Comparison of ENCODE assay signal across 9 mouse cellular contexts in the genomic region with DNA sequence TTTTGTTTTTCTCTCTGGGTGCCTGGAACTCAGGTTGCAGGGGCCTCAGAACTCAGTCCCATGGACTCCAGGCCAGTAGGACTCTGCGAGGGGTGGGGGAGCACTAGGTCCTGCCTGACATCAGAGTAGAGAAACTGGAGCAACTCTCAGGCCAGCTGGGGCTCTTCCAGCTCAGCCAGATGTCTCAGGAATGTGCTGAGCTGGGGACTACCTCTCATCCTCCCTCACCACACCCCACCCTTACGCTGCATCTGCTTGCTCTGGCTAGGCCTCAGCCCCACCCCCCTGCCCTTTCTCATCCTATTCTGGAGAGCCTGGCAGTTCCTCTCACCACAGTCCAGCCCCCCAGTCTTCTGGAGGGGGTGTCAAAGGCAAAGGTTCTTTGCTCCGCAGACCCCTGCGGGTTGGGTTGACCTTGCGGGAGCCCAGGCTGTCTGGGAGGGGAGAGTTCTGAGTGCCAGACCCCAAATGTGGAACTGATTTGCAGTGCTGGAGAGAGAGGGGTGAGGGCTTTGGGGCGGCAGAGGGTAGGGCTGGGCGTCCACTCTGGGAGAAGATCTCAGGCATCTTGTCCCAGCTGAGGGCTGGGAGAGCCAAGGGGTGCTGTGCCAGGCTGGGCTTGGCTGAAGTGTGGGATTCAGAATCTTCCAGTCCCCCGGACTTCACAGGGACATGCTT. TPM values are rescaled to one million over a fixed set of nuclear protein-coding genes. Genes with fewer than 3 reads are reported as not detected.
DNase-seq lines count a peak whose midpoint lies in the region; ATAC-seq lines count a peak whose summit lies in the region.
"Had no signal": no experiment of that assay in that cellular context is flagged by ENCODE, and none has a peak within 500 bp of the region (broad histone marks: within the 10 kb centered on the region; RNA-seq: fewer than 3 reads in every experiment).

No protein-coding gene starts in this region.

- H3K36me3 ChIP-seq in heart, embryonic 12.5 days, result no peaks in the 10 kb centered on the region
- H3K36me3 ChIP-seq in lung, embryonic 16.5 days (ENCODE audit: control insufficient read depth, insufficient read depth, low read length), result no peaks in the 10 kb centered on the region
- no peaks in the 10 kb centered on the region for H3K36me3 ChIP-seq in forebrain, embryonic 14.5 days (ENCODE audit: control insufficient read depth, insufficient read depth, low read length)
- H3K36me3 ChIP-seq: G1E had no signal

- H3K27me3 ChIP-seq in heart, embryonic 12.5 days (replicated peaks), result 0 out of 2 replicates have a peak, but pooled peaks cover 6% of the 10 kb centered on the region
- H3K27me3 ChIP-seq in lung, embryonic 16.5 days (ENCODE audit: control insufficient read depth, insufficient read depth, low read depth, low read length), result no peaks in the 10 kb centered on the region
- no peaks in the 10 kb centered on the region for H3K27me3 ChIP-seq in forebrain, embryonic 14.5 days (replicated peaks; ENCODE audit: control insufficient read depth, insufficient read depth, low read length)

- no peak overlapping the region for H3K27ac ChIP-seq in heart, embryonic 12.5 days (ENCODE audit: poor library complexity, severe bottlenecking)
- H3K27ac ChIP-seq in lung, embryonic 16.5 days (ENCODE audit: low read length), result peak overlapping the region; percentile 79
- no peak overlapping the region for H3K27ac ChIP-seq in forebrain, embryonic 14.5 days (ENCODE audit: low read depth, low read length)

- no peak overlapping the region for H3K9ac ChIP-seq in heart, embryonic 12.5 days
- H3K9ac ChIP-seq in lung, embryonic 16.5 days (ENCODE audit: low read length), result peak overlapping the region; percentile 9; the same call in 1 of the 2 replicates
- H3K9ac ChIP-seq in forebrain, embryonic 14.5 days (ENCODE audit: low read length), result no peak overlapping the region

- peak; percentile 98 for DNase-seq in heart, adult 11 months
- DNase-seq in embryo, embryonic 11 days, result peak; percentile 75
- peak; percentile 85 to 86 for DNase-seq in heart, postnatal 10 days
- DNase-seq in cerebellum, adult 9-11 months, result no peak
- no peak for DNase-seq in forebrain, embryonic 14.5 days (ENCODE audit: low spot score)

- H3K4me1 ChIP-seq in heart, embryonic 12.5 days (replicated peaks), result peaks cover 52% of the 10 kb centered on the region
- H3K4me1 ChIP-seq in lung, embryonic 16.5 days (replicated peaks; ENCODE audit: control insufficient read depth, insufficient read depth, low read length), result peaks cover 39% of the 10 kb centered on the region
- H3K4me1 ChIP-seq in forebrain, embryonic 14.5 days (ENCODE audit: control insufficient read depth, insufficient read depth, low read length), result 0 out of 2 replicates have a peak, but pooled peaks cover 4% of the 10 kb centered on the region

- no peak overlapping the region for H3K4me3 ChIP-seq in heart, embryonic 12.5 days
- no peak overlapping the region; the same call in 1 of the 2 replicates for H3K4me3 ChIP-seq in lung, embryonic 16.5 days (ENCODE audit: low read length)
- no peak overlapping the region for H3K4me3 ChIP-seq in forebrain, embryonic 14.5 days (ENCODE audit: low read depth, low read length)

- WGBS in heart, embryonic 12.5 days, result 31% methylated on average over 8 of the region's 8 CpGs
- 28% methylated on average over 8 of the region's 8 CpGs for WGBS in lung, embryonic 16.5 days
- 57% methylated on average over 8 of the region's 8 CpGs for WGBS in forebrain, embryonic 14.5 days

- no peak overlapping the region for H3K4me2 ChIP-seq in heart, embryonic 12.5 days
- peak overlapping the region; percentile 17; the same call in 1 of the 2 replicates for H3K4me2 ChIP-seq in lung, embryonic 16.5 days (ENCODE audit: low read depth, low read length)
- no peak overlapping the region for H3K4me2 ChIP-seq in forebrain, embryonic 14.5 days (ENCODE audit: low read length)

- intact Hi-C loops in heart, postnatal 10 days (cut with DNase I), result no loop called here

- ATAC-seq in heart, embryonic 12.5 days (ENCODE audit: insufficient number of reproducible peaks, low FRiP score), result no peak; the same call in 1 of the 2 replicates
- ATAC-seq in lung, embryonic 16.5 days (ENCODE audit: low read depth), result peak; percentile 73
- ATAC-seq in monocyte, adult 5-6 weeks (replicated peaks; ENCODE audit: insufficient number of reproducible peaks, low FRiP score, low TSS enrichment, poor library complexity, severe bottlenecking), result no peak
- no peak for ATAC-seq in forebrain, embryonic 14.5 days

- H3K9me3 ChIP-seq in heart, embryonic 12.5 days (replicated peaks), result no peaks in the 10 kb centered on the region
- no peaks in the 10 kb centered on the region for H3K9me3 ChIP-seq in lung, embryonic 16.5 days (ENCODE audit: control insufficient read depth, low read length)
- H3K9me3 ChIP-seq in forebrain, embryonic 14.5 days (replicated peaks; ENCODE audit: control insufficient read depth, low read length), result no peaks in the 10 kb centered on the region
- H3K9me3 ChIP-seq: G1E had no signal

RNA-seq across cellular contexts. Expression of a gene that starts 11.4 kb away (rescaled TPM):
- 6.1 and 6.7 TPM in 2 replicates for polyA plus RNA-seq in heart, embryonic 12.5 days (2016; fragmentation: Nextera tagmentation; extraction: Ambion mirVana)
- total RNA-seq in heart, postnatal 10 days (2021), result 10 to 100 TPM; 15.6 to 16.0 TPM
- 13.3 and 15.1 TPM in 2 replicates for polyA plus RNA-seq in lung, embryonic 16.5 days (2015; fragmentation: Nextera tagmentation; extraction: Ambion mirVana)
- total RNA-seq in monocyte, adult 5-6 weeks (2017), result 0.78 TPM in 1 of 3 replicates, not detected in the others
- polyA plus RNA-seq in forebrain, embryonic 14.5 days (2014; fragmentation: Nextera tagmentation; extraction: Ambion mirVana), result 0.80 and 1.3 TPM in 2 replicates

RNA-seq across cellular contexts. Expression of a gene that starts 37.2 kb away (rescaled TPM):
- polyA plus RNA-seq in heart, embryonic 12.5 days (2016; fragmentation: Nextera tagmentation; extraction: Ambion mirVana), result 43.8 and 48.8 TPM in 2 replicates
- total RNA-seq in heart, postnatal 10 days (2021), result 10 to 100 TPM; 64.3 to 85.9 TPM
- polyA plus RNA-seq in lung, embryonic 16.5 days (2015; fragmentation: Nextera tagmentation; extraction: Ambion mirVana), result 55.9 and 59.7 TPM in 2 replicates
- 83.0 to 148 TPM (median 110 TPM) in 3 replicates for total RNA-seq in monocyte, adult 5-6 weeks (2017)
- polyA plus RNA-seq in forebrain, embryonic 14.5 days (2014; fragmentation: Nextera tagmentation; extraction: Ambion mirVana), result 26.7 and 29.1 TPM in 2 replicates

Comparison
In these comparisons a context has a peak if more than half of its experiments do, and no peak if none do; other contexts are left out.
1. DNase-seq: peak in heart, adult 11 months (single experiment), embryo, embryonic 11 days (single experiment) and heart, postnatal 10 days (2 of 2); none in cerebellum, adult 9-11 months (single experiment) and forebrain, embryonic 14.5 days (single experiment).